Mouse (Mus musculus) G1E (cell line): ENCODE measurements around the gene St6galnac3.

ENCODE experiments used
- CTCF ChIP-seq: IDR thresholded peaks from 2 replicates; pipeline ENCODE4 v1.5.1; 2012; ENCODE audit warnings: low read depth, low read length, inconsistent platforms, mixed read lengths
- GATA1 ChIP-seq: IDR thresholded peaks from 2 replicates; pipeline ENCODE4 v1.6.1; 2012; ENCODE audit warnings: borderline replicate concordance, low read length, inconsistent platforms, mixed read lengths
- GATA2 ChIP-seq: IDR thresholded peaks from 2 replicates; pipeline ENCODE4 v1.6.1; 2012; ENCODE audit warnings: low read depth, low read length, inconsistent platforms, borderline replicate concordance
- POLR2AphosphoS5 ChIP-seq: IDR thresholded peaks from 2 replicates; pipeline ENCODE4 v1.6.1; 2012; ENCODE audit warnings: low read depth, low read length, inconsistent platforms; ENCODE audit not compliant: insufficient replicate concordance

GRCm38 (mm10) chr3:153348797-153349465 lies 376.0 kb downstream of the St6galnac3 start:
- no peak for TF ChIP-seq CTCF
- TF ChIP-seq GATA1, result no peak
- no peak for TF ChIP-seq POLR2AphosphoS5
- TF ChIP-seq GATA2, result no peak
